Mouse (Mus musculus) embryonic stem cell, embryonic (primary cell): ENCODE measurements around the gene Slc10a1.

Experiments
- CTCF ChIA-PET, 4 experiments: fragments of 300-600 bp in 2 of 4; fragments of 350-600 bp in 2 of 4; sonication (Branson Sonifier 250); formaldehyde crosslinking; loops; one replicate each; lab custom pipeline; 2022; ENCODE audit warnings: inconsistent platforms in 2 of 4; lab: Charles Lee
- POLR2A ChIA-PET, 4 experiments: fragments of 300-600 bp in 2 of 4; fragments of 350-600 bp in 2 of 4; sonication (Branson Sonifier 250); formaldehyde crosslinking; loops; one replicate each; lab custom pipeline; 2022; ENCODE audit warnings: antibody characterized with exemption in 4 of 4, inconsistent platforms in 1 of 4; lab: Charles Lee

Slc10a1 gene

DNA sequence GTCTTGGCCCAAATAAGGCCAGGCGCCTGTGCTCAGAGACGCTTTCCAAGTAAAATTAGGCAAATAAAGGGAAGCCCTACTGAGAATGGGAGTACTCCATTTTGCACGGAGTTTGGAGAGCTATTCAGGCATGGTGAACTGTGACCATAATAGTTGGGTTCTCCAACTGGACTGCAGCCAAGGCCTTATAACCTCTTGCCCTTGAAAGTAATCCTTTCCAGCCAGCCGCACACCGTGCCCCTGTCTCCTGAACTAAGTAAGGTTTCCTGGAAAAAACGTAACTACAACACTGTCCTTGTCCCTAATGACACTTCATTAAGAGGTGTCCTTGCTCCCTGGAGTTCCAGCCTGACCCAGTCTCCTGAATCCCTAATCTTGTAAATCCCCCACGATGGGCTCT lies 42.6 kb downstream of the Slc10a1 start:
- POLR2A ChIA-PET, result interaction anchor here (0.7 to 8.2 kb wide), 10 partner anchors 9 to 372 kb away, joined by 3 to 89 read pairs (median 5); partner anchors contain the start of gene Srsf5 (in 3 of the 4)
- CTCF ChIA-PET, result interaction anchor here in 3 of 4 experiments (0.5 to 0.9 kb wide), 6 partner anchors 8 to 285 kb away, joined by 3 to 4 read pairs (median 3); no protein-coding TSS in a partner anchor

DNA sequence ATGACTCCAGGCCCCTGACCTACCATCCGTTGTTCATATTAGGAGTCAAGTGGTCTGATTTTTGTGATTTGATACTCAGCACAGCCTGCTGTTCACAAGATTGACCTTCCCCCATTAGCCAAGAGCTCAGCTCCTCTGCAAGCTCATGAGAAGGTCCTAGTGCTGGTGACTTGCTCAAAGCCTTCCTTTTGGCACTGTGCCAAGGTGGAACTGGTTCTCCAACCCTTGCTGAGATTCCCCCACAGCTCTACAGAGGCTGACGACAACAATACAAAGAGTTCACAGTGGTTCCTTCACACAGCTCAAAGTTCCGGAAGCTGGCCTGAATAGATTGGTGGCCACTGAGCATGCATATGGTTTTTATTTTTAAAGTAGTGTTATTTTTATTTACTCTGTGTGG lies 44.3 kb downstream of the Slc10a1 start:
- ChIA-PET POLR2A (interaction anchor here in 3 of 4 experiments (0.7 to 8.2 kb wide), 8 partner anchors 10 to 136 kb away, joined by 3 to 89 read pairs (median 5); partner anchors contain the start of genes Srsf5 (in 3 of the 3) and Susd6 (in 1 of the 3)), CTCF (interaction anchor here in 2 of 4 experiments (0.7 to 1.0 kb wide), 2 partner anchors 30 to 164 kb away, joined by 3 read pairs; partner anchors contain the start of gene Ccdc177 (in 1 of the 2))

DNA sequence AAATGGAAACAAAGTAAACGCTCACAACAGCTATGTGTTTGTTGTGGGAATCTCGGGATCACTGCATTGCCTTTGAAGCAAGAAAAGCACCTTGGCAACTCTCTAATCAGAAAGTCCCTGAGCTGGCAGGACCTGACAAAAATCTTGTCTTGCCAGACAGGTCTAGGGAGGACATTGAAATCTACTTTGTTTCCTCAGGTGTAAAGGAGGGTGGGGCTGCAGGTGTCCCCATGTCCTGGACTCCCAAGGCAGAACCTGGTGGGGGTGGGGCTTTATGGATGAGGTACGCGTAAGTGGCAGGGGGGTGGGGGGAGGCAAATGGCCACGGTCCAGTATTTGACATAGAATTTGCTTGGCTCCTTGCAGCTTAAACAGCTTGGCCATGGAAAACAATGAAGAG lies 44.9 kb downstream of the Slc10a1 start:
- ChIA-PET CTCF (interaction anchor here in 2 of 4 experiments (0.7 to 1.0 kb wide), 2 partner anchors 31 to 163 kb away, joined by 3 read pairs; partner anchors contain the start of gene Ccdc177 (in 1 of the 2)), POLR2A (interaction anchor here in 3 of 4 experiments (0.6 to 8.2 kb wide), 12 partner anchors 13 to 174 kb away, joined by 3 to 89 read pairs (median 10); partner anchors contain the start of genes Srsf5 (in 3 of the 3) and Susd6 (in 1 of the 3))

DNA sequence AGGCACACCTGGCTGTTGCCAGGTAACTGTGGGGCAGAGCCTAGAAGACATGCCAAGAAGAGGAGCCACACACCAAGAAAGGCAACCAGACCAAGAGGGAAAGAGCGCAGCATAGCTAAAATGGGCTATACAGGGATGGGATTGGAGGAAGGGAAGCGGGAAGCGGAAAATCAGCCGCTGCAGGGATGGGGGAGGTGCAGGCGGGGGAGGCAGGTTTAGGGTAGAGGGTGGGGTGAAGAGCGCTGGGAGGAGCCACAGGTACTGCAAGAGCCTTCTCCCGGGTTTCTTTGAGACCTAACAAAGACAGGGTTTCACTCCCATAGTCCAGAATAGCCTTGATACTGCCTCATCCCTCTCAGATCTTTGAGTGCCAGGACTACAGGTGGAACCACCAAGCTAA lies 45.6 kb downstream of the Slc10a1 start:
- CTCF ChIA-PET, result no interaction called here
- POLR2A ChIA-PET, result interaction anchor here in 3 of 4 experiments (0.5 to 8.2 kb wide), 14 partner anchors 11 to 703 kb away, joined by 3 to 89 read pairs (median 4); partner anchors contain the start of genes Srsf5 (in 3 of the 3) and Galnt16 (in 1 of the 3)

DNA sequence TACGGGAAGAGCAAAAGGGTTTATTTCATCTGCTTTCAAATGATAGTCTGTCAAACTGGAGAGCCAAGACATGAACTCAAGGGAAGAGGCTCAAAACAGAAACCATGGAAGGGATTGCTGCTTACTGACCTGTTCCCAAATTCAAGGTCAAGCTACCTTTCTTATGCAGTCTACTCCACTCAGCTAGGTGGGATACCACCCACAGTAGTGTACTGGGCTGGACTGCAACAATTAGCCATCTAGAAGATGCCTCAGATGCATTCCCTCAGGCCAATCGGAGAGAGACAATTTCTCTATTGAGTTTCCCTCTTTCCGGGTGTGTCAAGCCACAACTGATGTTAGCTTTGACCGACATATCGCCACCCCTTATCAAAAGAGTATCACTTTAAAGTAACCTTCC lies 47.2 kb downstream of the Slc10a1 start:
- POLR2A ChIA-PET, result interaction anchor here (0.6 to 8.2 kb wide), 21 partner anchors 9 to 281 kb away, joined by 3 to 89 read pairs (median 4); partner anchors contain the start of genes Srsf5 (in 4 of the 4) and Susd6 (in 1 of the 4)
- CTCF ChIA-PET, result interaction anchor here in 3 of 4 experiments (0.5 to 1.2 kb wide), 7 partner anchors 11 to 478 kb away, joined by 3 to 6 read pairs (median 3); no protein-coding TSS in a partner anchor

DNA sequence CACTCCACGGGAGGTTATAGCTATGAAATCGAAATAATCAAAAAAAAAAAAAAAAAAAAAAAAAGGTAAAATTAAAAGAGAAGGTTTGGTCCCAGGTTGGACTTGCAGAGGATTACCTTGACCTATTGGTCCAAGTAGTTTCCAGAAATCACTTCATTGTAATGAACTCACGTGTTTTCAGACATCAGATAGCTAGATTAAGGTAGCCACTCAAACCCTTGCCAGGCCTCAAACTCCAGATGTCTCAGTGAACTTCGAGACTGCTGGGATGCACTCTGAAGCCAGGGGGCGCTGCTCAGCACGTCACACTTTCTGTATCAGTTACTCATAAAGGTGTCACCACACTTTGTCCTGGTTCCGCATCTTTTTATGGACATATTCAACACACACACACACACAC lies 50.7 kb downstream of the Slc10a1 start:
- CTCF ChIA-PET, result interaction anchor here (0.6 to 1.4 kb wide), 49 partner anchors 8 to 1713 kb away, joined by 3 to 20 read pairs (median 5); partner anchors contain the start of gene Srsf5 (in 1 of the 4)
- POLR2A ChIA-PET, result interaction anchor here (0.6 to 2.1 kb wide), 26 partner anchors 20 to 793 kb away, joined by 3 to 19 read pairs (median 4); partner anchors contain the start of genes Srsf5 (in 4 of the 4) and Smoc1 (in 1 of the 4)

DNA sequence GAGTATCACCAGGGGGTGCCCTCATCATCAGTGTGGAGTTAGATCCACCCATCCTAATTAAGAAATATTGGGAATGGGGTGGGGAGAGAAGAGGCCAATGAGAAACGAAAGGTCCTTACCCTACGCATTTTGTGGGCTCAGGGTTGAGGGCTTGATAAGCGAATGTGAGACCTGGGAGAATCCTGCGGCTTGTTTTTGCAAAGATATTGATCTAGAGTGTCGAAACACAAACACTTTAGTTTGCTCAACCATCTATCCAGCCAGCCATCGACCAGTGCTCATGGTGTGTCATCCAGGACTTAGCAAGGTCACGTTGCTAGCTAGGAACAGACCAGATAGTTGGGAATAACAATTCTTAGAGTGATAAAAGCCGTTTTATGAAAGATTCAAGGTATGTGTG lies 58.9 kb downstream of the Slc10a1 start:
- CTCF ChIA-PET, result interaction anchor here in 2 of 4 experiments (0.5 to 1.3 kb wide), 4 partner anchors 11 to 169 kb away, joined by 3 to 14 read pairs (median 4); no protein-coding TSS in a partner anchor

More for the DNA sequence above, 58.9 kb downstream of the Slc10a1 start:
- POLR2A ChIA-PET, result interaction anchor here in 3 of 4 experiments (0.7 to 3.1 kb wide), 9 partner anchors 12 to 168 kb away, joined by 3 to 10 read pairs (median 4); partner anchors contain the start of gene Srsf5 (in 2 of the 3)
